Mouse (Mus musculus) C2C12 (cell line): ENCODE results near the gene Ndufb6. TPM values are rescaled to one million over a fixed set of nuclear protein-coding genes. Genes with fewer than 3 reads are reported as not detected.
A peak's percentile ranks its signal among the peaks of the same experiment; 100 is the strongest.
"Not testable (repeated sequence)": the region's sequence is repeated elsewhere in the genome, so short reads cannot be mapped to it uniquely, and the experiment has no call there.

Experiments
- H3K27me3 ChIP-seq: one replicate; pipeline ENCODE4 v1.6.1; 2011; ENCODE audit not compliant: control insufficient read depth, insufficient read depth, insufficient read length
- H3K36me3 ChIP-seq: one replicate; pipeline ENCODE4 v1.6.1; 2011; ENCODE audit not compliant: control insufficient read depth, insufficient read depth
- H3K4me3 ChIP-seq: one replicate; pipeline ENCODE4 v1.5.1; 2011; ENCODE audit warnings: mild to moderate bottlenecking, control low read depth; ENCODE audit not compliant: poor library complexity, insufficient read depth, severe bottlenecking
- H3K79me2 ChIP-seq: one replicate; pipeline ENCODE4 v1.6.1; 2011; ENCODE audit not compliant: control insufficient read depth, insufficient read depth
- H3K79me3 ChIP-seq: one replicate; pipeline ENCODE4 v1.6.1; 2011; ENCODE audit warnings: low read depth, control low read depth
- H3ac ChIP-seq: one replicate; pipeline ENCODE3; 2011; ENCODE audit warnings: low read depth; ENCODE audit not compliant: control insufficient read depth, insufficient read length
- CEBPB ChIP-seq: IDR thresholded peaks from one replicate; pipeline ENCODE4 v1.6.1; 2011; ENCODE audit warnings: low read depth, mild to moderate bottlenecking, control low read depth, moderate library complexity
- CTCF ChIP-seq: IDR thresholded peaks from one replicate; pipeline ENCODE4 v1.5.1; 2011; ENCODE audit not compliant: control insufficient read depth, insufficient read depth, insufficient read length
- FOSL1 ChIP-seq: IDR thresholded peaks from one replicate; pipeline ENCODE4 v1.8.0; 2011; ENCODE audit warnings: mild to moderate bottlenecking, low read length; ENCODE audit not compliant: poor library complexity, insufficient read depth, severe bottlenecking
- MAX ChIP-seq: IDR thresholded peaks from one replicate; pipeline ENCODE4 v1.6.1; 2011; ENCODE audit warnings: mild to moderate bottlenecking, control low read depth
- MYOD1 ChIP-seq: IDR thresholded peaks from one replicate; pipeline ENCODE4 v1.6.1; 2011; ENCODE audit warnings: low read depth; ENCODE audit not compliant: control insufficient read depth, insufficient read length
- MYOG ChIP-seq: IDR thresholded peaks from one replicate; pipeline ENCODE4 v1.6.1; 2011; ENCODE audit not compliant: control insufficient read depth, insufficient read length; ENCODE audit errors: extremely low read depth
- USF1 ChIP-seq: IDR thresholded peaks from one replicate; pipeline ENCODE4 v1.6.1; 2011; ENCODE audit warnings: low read depth, mild to moderate bottlenecking, control low read depth, moderate library complexity
- polyA plus RNA-seq: library from polyadenylated mRNA; unstranded; fragments of >200 nt; fragmentation: generic; extraction: Trizol; gene quantifications from one replicate; pipeline ENCODE4 v1.2.1, GENCODE M21; 2012; ENCODE audit warnings: missing spikeins

Ndufb6 gene
- polyA plus RNA-seq, 1 experiment = 273 TPM

DNA sequence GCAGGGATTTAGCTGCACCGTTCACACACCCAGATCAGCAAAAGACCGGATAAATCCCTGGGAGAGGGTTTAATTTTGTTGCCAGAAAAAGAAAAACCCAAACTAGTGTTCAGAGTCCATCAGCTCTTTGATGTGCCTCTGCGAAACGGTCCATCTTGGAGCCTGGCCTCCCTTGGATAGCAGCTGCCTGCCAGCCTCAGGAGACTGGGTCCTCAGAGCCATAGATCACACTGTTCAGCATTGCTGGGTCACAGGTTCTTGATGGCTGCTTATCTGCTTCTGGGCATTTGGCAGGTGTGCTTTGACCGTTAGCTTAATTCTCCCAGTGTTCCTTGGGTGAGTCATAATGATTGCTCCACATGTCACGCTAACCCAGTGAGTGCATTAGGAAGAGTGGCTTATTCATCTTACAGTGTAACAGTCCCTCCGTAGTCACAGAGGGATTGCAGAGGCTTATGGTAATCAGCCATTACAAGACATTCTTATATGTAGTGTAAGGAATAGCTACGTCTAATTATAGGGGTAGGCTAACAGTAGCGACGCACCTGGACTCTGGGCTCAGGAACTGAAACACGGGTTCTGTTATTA is 31.7 kb upstream of the Ndufb6 start:
- no peaks in the 10 kb centered on the region for H3K36me3 ChIP-seq
- no peaks in the 10 kb centered on the region for H3K79me3 ChIP-seq
- H3ac ChIP-seq = no peak overlapping the region
- H3K4me3 ChIP-seq = no peak overlapping the region
- H3K27me3 ChIP-seq = peaks cover 3% of the 10 kb centered on the region
- no peaks in the 10 kb centered on the region for H3K79me2 ChIP-seq
- TF ChIP-seq MYOD1 (no peak), USF1 (no peak), FOSL1 (no peak), CEBPB (no peak), CTCF (no peak), MYOG (no peak), MAX (no peak)

DNA sequence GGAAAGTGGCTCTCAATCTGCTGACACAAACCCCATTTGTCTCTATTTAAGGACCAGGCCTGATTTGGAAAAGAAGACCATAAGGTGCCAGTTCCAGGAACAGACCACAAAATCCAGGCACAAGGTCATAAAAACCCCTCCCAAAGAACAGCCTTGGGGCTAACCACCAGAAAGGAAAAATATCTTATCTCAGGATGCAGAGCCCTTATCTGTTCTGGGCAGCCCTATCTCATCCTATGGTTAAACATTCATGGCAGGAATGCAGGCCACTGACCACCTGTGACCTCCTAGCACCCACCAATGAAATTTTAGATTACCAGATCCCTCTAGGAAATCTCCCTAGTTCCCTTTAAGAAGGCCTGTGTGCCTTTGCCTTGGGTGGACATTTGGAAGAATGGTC is 30.5 kb upstream of the Ndufb6 start:
- Histone ChIP-seq H3K27me3 (peaks cover 9% of the 10 kb centered on the region), H3K79me2 (no peaks in the 10 kb centered on the region), H3ac (no peak overlapping the region), H3K36me3 (no peaks in the 10 kb centered on the region), H3K4me3 (no peak overlapping the region), H3K79me3 (no peaks in the 10 kb centered on the region)
- no peak for TF ChIP-seq MYOG
- no peak for TF ChIP-seq MAX
- TF ChIP-seq MYOD1 = no peak
- TF ChIP-seq USF1 = no peak
- TF ChIP-seq CTCF = no peak
- TF ChIP-seq CEBPB = no peak
- TF ChIP-seq FOSL1 = no peak

DNA sequence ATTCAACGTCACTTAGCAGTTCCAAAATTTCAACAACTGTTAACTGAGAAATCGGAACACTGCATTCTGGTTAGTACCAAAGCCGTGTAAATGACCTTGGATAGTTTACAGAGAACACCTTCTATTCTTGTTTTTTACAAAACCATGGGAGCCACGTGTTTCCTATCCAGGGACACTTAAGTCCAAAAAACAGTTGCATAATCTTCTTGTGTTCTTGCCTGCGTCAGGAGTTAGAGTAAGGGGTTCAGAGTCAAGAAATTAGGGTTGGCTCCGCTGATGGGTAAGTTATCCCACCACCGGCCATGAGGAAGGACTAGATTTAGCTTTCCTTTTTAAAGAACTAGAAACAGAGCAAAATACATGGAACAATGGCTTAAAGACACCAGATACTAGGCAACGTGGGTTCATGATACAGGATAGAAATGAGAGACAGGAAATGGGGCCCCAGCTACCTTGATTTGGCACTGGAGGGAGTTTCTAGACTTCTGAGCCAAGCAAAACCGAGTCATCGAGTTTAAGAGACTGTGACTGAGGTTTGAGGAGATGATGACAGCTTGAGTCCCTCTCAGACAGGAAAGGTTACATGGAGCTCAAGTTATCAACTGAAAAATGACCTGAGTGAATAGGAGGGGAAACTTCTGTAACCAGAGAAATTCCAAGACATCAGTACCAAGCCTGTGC is 23.4 kb upstream of the Ndufb6 start:
- H3K36me3 ChIP-seq = no peaks in the 10 kb centered on the region
- H3K27me3 ChIP-seq = peaks cover 20% of the 10 kb centered on the region
- TF ChIP-seq MYOG (no peak), MAX (no peak), FOSL1 (no peak), USF1 (no peak), CEBPB (no peak), CTCF (no peak), MYOD1 (no peak)
- no peaks in the 10 kb centered on the region for H3K79me2 ChIP-seq
- H3K79me3 ChIP-seq = no peaks in the 10 kb centered on the region
- H3ac ChIP-seq = no peak overlapping the region
- no peak overlapping the region for H3K4me3 ChIP-seq

DNA sequence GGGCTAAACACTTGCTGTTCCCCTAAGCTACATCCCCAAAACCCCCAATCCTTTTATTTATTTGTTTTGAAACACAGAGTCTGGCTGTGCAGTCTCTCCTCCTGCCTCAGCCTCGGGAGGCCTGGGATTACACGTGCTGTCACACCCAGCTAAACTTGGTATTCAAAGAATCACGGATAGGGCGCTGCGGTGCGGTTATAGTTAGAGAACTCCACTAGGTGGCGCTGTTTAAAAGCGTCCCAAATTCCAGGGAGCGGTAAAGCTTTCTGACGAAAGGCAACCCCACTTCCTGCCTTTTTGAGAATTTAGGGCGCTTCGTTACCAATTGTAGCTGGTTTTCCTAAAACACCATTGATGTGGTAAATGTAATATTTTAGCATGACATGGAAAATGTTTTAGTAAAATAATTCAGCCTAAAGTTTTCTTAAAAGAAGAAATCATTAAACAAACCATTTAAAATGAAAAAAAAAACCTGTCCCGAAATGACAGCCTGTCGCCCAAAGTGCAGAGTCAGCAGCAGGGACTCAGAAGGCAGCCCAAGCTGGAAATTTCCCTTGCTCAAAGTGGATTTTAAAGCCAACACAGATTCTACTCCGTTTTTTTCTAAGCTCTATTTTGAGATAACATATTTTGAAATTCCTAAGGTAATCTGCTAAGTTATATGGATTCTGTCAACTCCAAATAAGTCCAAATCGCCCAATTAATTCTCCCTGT is 22.0 kb upstream of the Ndufb6 start:
- Histone ChIP-seq H3K4me3 (no peak overlapping the region), H3ac (no peak overlapping the region), H3K79me3 (no peaks in the 10 kb centered on the region), H3K79me2 (no peaks in the 10 kb centered on the region), H3K36me3 (no peaks in the 10 kb centered on the region), H3K27me3 (peaks cover 20% of the 10 kb centered on the region)
- TF ChIP-seq MYOG = no peak
- no peak for TF ChIP-seq FOSL1
- no peak for TF ChIP-seq MYOD1
- TF ChIP-seq CTCF = peak; percentile 31
- TF ChIP-seq CEBPB = no peak
- TF ChIP-seq USF1 = no peak
- peak; percentile 84 for TF ChIP-seq MAX

DNA sequence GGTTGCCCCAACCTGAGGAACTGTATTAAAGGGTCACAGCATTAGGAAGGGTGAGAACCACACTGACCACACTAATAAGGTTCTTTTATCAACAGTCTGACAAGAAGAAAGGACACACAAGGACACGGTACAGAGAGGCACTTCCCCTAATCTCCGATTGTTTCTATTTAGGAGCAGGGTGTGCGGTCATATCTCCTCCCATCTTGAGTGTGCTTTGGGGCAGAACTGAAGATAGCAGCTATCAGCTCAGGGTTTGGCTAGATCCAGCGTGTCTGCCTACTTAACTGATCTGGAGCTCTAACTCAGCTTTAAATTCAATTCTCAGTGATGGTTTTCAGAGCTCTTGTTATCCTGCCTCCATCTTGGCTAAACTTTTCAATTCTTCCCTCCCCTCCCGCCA is 19.9 kb upstream of the Ndufb6 start:
- TF ChIP-seq CTCF (no peak), MAX (no peak), USF1 (no peak), MYOD1 (no peak), CEBPB (no peak), MYOG (no peak), FOSL1 (no peak)
- H3K79me3 ChIP-seq = no peaks in the 10 kb centered on the region
- no peaks in the 10 kb centered on the region for H3K36me3 ChIP-seq
- no peaks in the 10 kb centered on the region for H3K79me2 ChIP-seq
- no peak overlapping the region for H3K4me3 ChIP-seq
- no peak overlapping the region for H3ac ChIP-seq
- H3K27me3 ChIP-seq = peaks cover 9% of the 10 kb centered on the region

DNA sequence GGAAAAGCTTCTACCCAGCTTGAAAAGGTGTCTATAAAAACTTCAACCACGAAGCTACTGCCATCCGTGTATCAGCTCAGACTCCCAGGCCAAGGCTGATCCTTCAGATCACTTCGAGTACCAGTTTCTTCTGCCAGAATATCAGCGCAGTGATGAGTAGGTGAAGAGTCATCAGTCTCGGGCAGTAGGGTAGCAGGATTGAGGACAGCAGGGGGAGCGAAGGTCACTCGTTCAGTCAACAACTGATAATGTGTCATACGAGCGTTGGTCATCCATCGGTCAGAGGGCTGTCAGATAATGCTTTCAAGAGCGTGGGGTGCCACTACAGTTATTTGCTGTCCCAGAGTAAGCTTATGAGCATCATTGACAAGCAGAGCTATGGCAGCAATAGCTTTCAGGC is 12.3 kb upstream of the Ndufb6 start:
- H3ac ChIP-seq, H3K4me3 ChIP-seq, H3K36me3 ChIP-seq, H3K27me3 ChIP-seq, H3K79me3 ChIP-seq, H3K79me2 ChIP-seq: not testable (repeated sequence)
